Mouse (Mus musculus) retina, postnatal 7 days (tissue): ENCODE results near the gene Srrd.

ENCODE experiments used
- DNase-seq: peaks from one replicate; pipeline ENCODE4 v3.0.0-alpha.2; 2012; ENCODE audit warnings: low read depth, low spot score

The Srrd gene

DNA sequence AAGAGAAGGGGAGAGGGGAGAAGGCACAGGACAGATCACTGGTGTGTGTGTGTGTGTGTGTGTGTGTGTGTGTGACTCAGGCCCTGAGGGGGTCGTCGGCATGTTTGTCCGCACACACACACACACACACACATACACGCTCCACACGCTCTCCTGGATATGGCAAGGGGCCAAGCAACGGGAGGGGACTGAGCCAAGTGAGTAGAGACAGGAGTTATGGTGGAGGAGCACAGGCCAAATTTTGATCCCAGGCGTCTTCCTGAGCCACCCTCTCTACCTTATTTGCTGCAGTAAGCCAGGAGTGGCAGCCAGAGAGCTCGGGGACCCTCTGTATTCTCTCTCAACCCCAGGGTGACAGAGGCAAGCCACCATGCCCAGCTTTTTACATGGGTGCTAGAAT lies 53.6 kb downstream of the Srrd start:
- no peak for DNase-seq

DNA sequence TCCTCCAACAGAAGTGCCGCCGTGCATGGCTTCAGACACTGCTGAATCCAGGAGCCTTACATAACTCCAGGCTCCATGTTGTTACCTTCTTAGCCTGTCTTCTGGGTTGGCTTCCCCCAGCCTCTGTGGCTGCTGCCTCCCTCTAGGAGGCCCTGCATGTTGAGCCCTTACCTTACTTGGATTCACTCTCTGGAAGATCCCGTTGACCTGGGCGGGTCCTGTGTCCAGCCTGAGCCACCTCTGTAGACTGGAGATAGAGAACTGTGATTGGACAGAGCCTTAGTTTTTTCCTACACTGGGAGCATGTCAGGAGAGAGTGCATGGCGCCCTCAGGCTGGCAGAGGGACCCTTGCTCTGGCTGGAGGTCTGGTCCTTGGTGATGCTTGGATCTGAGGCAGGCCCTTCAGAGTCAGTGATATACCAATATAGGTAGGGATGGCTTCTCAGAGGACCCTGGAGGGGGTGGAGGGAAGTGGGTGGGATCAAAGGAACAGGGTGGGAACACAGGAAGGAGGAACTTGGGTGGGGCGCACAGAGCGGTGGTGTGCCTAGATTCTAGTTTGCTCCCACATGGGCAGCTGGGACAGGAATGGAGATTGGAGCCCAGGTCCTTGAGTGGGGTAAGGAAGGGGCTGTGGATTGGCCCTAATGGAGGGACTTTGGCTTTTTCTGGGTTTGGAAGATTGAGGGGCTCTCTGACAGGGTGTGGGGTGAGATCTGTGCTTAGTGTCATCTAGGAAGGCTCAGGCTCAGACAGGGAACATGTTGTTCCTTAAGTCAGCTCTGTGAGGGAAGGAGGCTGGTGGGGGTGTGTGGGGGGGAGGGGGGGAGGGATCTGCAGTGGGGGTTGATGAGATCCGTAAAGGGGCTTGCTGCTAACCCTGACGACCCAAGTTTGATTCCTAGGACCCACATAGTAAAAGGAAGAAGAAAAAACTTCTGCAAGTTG lies 54.4 kb downstream of the Srrd start:
- no peak for DNase-seq

DNA sequence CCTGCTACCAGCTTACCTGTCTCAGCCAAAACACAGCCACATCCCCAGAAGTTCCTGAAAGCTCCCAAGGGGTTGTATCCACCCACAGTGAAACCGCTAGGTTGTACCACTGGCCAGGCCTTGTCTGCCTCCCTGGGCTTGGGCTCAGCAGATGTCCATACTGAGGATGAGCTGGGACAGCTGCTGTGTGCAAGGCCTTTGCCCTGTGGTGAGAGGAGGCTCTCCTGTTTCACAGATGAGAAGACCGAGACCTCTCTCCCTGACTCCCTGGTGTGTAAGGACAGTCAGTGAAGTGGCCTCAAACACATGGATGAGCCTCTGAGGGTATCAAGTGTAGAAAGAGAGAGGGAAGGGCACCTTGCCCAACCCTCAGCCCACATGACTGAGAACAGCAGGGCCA lies 55.2 kb downstream of the Srrd start:
- no peak for DNase-seq
